8 mouse cellular contexts compared by ENCODE assay signal in genomic region chr4:118543592-118544260, GRCm38 (mm10). TPM values are rescaled to one million over a fixed set of nuclear protein-coding genes. Genes with fewer than 3 reads are reported as not detected.
DNase-seq lines count a peak whose midpoint lies in the region; ATAC-seq lines count a peak whose summit lies in the region.

Tmem125 (minus strand) TSS chr4:118544044.

- H3K4me1 ChIP-seq in heart, embryonic 12.5 days (replicated peaks): peaks cover 15% of the 10 kb centered on the region
- peaks cover 5% of the 10 kb centered on the region for H3K4me1 ChIP-seq in lung, embryonic 15.5 days

- H3K4me2 ChIP-seq in heart, embryonic 12.5 days: peak within 1 kb of the TSS; percentile 78
- peak within 1 kb of the TSS; percentile 52 for H3K4me2 ChIP-seq in lung, embryonic 15.5 days

- H3K9me3 ChIP-seq in heart, embryonic 12.5 days (replicated peaks): peaks cover 4% of the 10 kb centered on the region
- no peaks in the 10 kb centered on the region for H3K9me3 ChIP-seq in lung, embryonic 15.5 days

- 1% methylated on average over 24 of the region's 24 CpGs for WGBS in heart, embryonic 12.5 days
- 2% methylated on average over 24 of the region's 24 CpGs for WGBS in lung, embryonic 15.5 days

- peak; percentile 56 for DNase-seq in layer of hippocampus, adult 11-12 months (ENCODE audit: low spot score)
- no peak for DNase-seq in layer of hippocampus, postnatal 10 days (ENCODE audit: low spot score in 2 of 2)
- peak; percentile 25 for DNase-seq in c-Kit-positive CD71-positive TER-119-negative erythroid progenitor cells, embryonic 14.5 days (ENCODE audit: low read depth)
- DNase-seq in kidney, adult 9 months: peak; percentile 96
- peak; percentile 46 for DNase-seq in ovary, postnatal 14 days (ENCODE audit: low spot score)
- no peak for DNase-seq in frontal cortex, postnatal 10 days (ENCODE audit: low spot score in 2 of 2)

- no peaks in the 10 kb centered on the region for H3K36me3 ChIP-seq in heart, embryonic 12.5 days
- no peaks in the 10 kb centered on the region for H3K36me3 ChIP-seq in lung, embryonic 15.5 days

- H3K27ac ChIP-seq in heart, embryonic 12.5 days (ENCODE audit: poor library complexity, severe bottlenecking): no peak within 1 kb of the TSS
- H3K27ac ChIP-seq in lung, embryonic 15.5 days: peak within 1 kb of the TSS; percentile 89

- ATAC-seq in heart, embryonic 12.5 days (ENCODE audit: insufficient number of reproducible peaks, low FRiP score): peak; percentile 70
- ATAC-seq in lung, embryonic 15.5 days (ENCODE audit: borderline replicate concordance, extremely low read depth, low FRiP score, low TSS enrichment): peak; percentile 90

- H3K9ac ChIP-seq in heart, embryonic 12.5 days: peak within 1 kb of the TSS; percentile 35
- H3K9ac ChIP-seq in lung, embryonic 15.5 days: peak within 1 kb of the TSS; percentile 15; the same call in 1 of the 2 replicates

- H3K4me3 ChIP-seq in heart, embryonic 12.5 days: peak within 1 kb of the TSS; percentile 45
- H3K4me3 ChIP-seq in lung, embryonic 15.5 days: peak within 1 kb of the TSS; percentile 36

- H3K27me3 ChIP-seq in heart, embryonic 12.5 days (replicated peaks): peaks cover 18% of the 10 kb centered on the region
- H3K27me3 ChIP-seq in lung, embryonic 15.5 days: no peaks in the 10 kb centered on the region

RNA-seq across cellular contexts. Expression of gene Tmem125, which starts in this region (rescaled TPM):
- 1 to 10 TPM in 1 of 2 experiments, under 1 TPM in 1; 0.58 to 1.2 TPM for total RNA-seq in layer of hippocampus, postnatal 10 days (2021)
- polyA plus RNA-seq in heart, embryonic 12.5 days (2016; fragmentation: Nextera tagmentation; extraction: Ambion mirVana): 0.18 and 0.23 TPM in 2 replicates
- 5.8 and 6.3 TPM in 2 replicates for polyA plus RNA-seq in lung, embryonic 15.5 days (2015; fragmentation: Nextera tagmentation; extraction: Ambion mirVana)

Comparison
In these comparisons a context has a peak if more than half of its experiments do, and no peak if none do; other contexts are left out.
1. DNase-seq: peak in layer of hippocampus, adult 11-12 months (single experiment), c-Kit-positive CD71-positive TER-119-negative erythroid progenitor cells, embryonic 14.5 days (single experiment), kidney, adult 9 months (single experiment) and ovary, postnatal 14 days (single experiment); none in layer of hippocampus, postnatal 10 days (0 of 2) and frontal cortex, postnatal 10 days (0 of 2).
2. Peak in ATAC-seq, H3K4me3 ChIP-seq, H3K9ac ChIP-seq and H3K4me2 ChIP-seq in heart, embryonic 12.5 days; RNA of the gene not detected or under 1 TPM.